Mouse (Mus musculus): ENCODE measurements around the gene Nfkbie. TPM values are rescaled to one million over a fixed set of nuclear protein-coding genes. Genes with fewer than 3 reads are reported as not detected.

Gene Nfkbie
- polyA plus RNA-seq, 1 experiment from 2014 or later: 5.5 TPM

Other genes starting within 250 kb of the Nfkbie start
- gene Cdc5l, start 122.0 kb upstream of the Nfkbie start, polyA plus RNA-seq (2016; fragmentation: Nextera tagmentation; extraction: Ambion mirVana): 79.9 and 82.6 TPM in 2 replicates
- 1.1 and 1.8 TPM in 2 replicates for gene Spats1, start 80.3 kb upstream of the Nfkbie start, polyA plus RNA-seq (2016; fragmentation: Nextera tagmentation; extraction: Ambion mirVana)
- gene Aars2, start 48.9 kb upstream of the Nfkbie start, polyA plus RNA-seq (2016; fragmentation: Nextera tagmentation; extraction: Ambion mirVana): 22.8 and 26.5 TPM in 2 replicates
- gene Tcte1, start 32.3 kb upstream of the Nfkbie start, polyA plus RNA-seq (2016; fragmentation: Nextera tagmentation; extraction: Ambion mirVana): 1.1 and 2.4 TPM in 2 replicates
- gene Tmem151b, start 6.0 kb upstream of the Nfkbie start, polyA plus RNA-seq (2016; fragmentation: Nextera tagmentation; extraction: Ambion mirVana): 8.5 and 13.4 TPM in 2 replicates
- 91.0 and 91.7 TPM in 2 replicates for gene Slc35b2, start 8.2 kb downstream of the Nfkbie start, polyA plus RNA-seq (2016; fragmentation: Nextera tagmentation; extraction: Ambion mirVana)
- gene Hsp90ab1, start 17.6 kb downstream of the Nfkbie start, polyA plus RNA-seq (2016; fragmentation: Nextera tagmentation; extraction: Ambion mirVana): 1,580 and 1,603 TPM in 2 replicates
- 50.2 and 52.0 TPM in 2 replicates for gene Slc29a1, start 43.9 kb downstream of the Nfkbie start, polyA plus RNA-seq (2016; fragmentation: Nextera tagmentation; extraction: Ambion mirVana)
- 0.24 TPM in 1 of 2 replicates, not detected in the other for gene Mymx, start 46.4 kb downstream of the Nfkbie start, polyA plus RNA-seq (2016; fragmentation: Nextera tagmentation; extraction: Ambion mirVana)
- gene Capn11, start 103.6 kb downstream of the Nfkbie start, polyA plus RNA-seq (2016; fragmentation: Nextera tagmentation; extraction: Ambion mirVana): 0.76 and 1.1 TPM in 2 replicates
- 98.8 and 112 TPM in 2 replicates for gene Mrpl14, start 130.6 kb downstream of the Nfkbie start, polyA plus RNA-seq (2016; fragmentation: Nextera tagmentation; extraction: Ambion mirVana)
- gene Tmem63b, start 131.2 kb downstream of the Nfkbie start, polyA plus RNA-seq (2016; fragmentation: Nextera tagmentation; extraction: Ambion mirVana): 85.7 and 89.3 TPM in 2 replicates
- 0.83 TPM in 1 of 2 replicates, not detected in the other for gene 1600014C23Rik, start 178.1 kb downstream of the Nfkbie start, polyA plus RNA-seq (2016; fragmentation: Nextera tagmentation; extraction: Ambion mirVana)

All from forebrain, embryonic 12.5 days (tissue).